Mouse (Mus musculus) mouse trophoblast stem cell (cell line): ENCODE measurements around the gene Spam1.

Experiments
- in situ Hi-C, 2 experiments: fragments of 300-500 bp; cut with MseI, MboI; formaldehyde crosslinking; loops; 2 replicates in 1 of 2; 3 replicates in 1 of 2; pipeline ENCODE4 v1.15.1; 2025

Gene Spam1

DNA sequence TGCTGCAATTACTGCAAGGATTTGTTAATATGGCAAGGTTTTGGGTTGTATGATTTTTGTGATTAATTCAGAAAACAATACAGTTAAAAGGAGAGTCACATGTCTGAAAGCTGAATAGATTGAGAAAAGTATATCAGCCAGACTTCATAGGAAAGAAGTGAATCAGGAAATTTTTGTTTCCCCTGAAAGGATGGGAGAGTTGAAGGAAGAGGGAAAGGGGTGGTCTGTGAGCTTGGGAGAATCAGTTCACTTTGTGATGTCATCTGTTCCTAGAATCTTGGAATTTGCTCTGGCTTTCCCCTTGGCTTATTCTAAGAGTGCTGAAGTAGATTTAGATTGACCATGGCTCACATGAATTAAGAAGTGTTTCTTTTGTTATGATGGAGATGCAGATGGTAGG, at the start of gene Spam1:
Spam1 (plus strand) TSS at position 301 of the 400 bp plus-strand sequence.
- in situ Hi-C loops = no loop called here

GRCm38 (mm10) chr6:24748029-24748428, 43.0 kb upstream of the Spam1 start, which contains the start of gene Hyal4:
Gene Hyal4, plus strand, starts transcription at chr6:24748329.
- in situ Hi-C loops = no loop called here

DNA sequence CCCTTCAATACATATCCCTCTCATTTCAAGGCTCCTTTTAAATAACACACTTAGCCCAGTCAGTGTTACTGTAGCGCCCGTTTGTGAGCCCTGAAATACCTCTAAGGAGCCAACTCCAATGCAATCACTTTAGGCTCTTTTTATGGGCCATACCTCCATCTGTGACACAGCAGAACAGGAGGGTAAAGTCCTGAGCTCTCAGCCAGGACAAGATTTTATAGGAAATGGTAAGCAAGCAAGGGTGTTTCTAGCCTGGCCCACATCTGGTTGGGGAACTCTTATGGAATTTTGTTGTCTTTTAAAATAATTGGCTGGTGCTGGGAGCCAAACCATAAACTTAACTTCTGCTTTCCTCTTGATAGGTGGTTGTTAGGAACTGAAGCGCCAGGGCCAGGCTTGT, 31.7 kb upstream of the Spam1 start:
- in situ Hi-C loops = no loop called here

DNA sequence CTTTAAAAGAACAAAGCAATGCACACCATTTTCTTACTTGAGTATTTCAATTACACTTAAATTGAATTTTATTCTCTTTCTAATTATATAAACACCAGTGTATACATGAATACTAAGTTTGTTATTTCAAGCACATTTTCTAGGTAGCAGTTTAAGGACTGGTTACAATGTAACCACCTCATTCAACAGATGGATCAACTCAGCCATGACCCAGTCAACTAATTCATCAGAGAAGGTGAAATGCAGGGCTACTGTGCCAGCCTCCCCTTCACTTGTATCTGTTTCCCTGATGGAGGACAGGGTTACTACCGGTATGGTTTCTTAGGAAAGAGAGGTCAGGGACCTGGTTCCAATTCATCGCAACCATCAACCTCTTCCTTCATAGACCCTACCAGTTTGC, 24.7 kb upstream of the Spam1 start:
- in situ Hi-C loops = no loop called here

- in situ Hi-C loops = no loop called here
Measured at GRCm38 (mm10) chr6:24779182-24779581, 11.8 kb upstream of the Spam1 start.

GRCm38 (mm10) chr6:24822070-24822469, 31.1 kb downstream of the Spam1 start:
- in situ Hi-C loops = no loop called here
